Mouse (Mus musculus): ENCODE results near the gene Zdhhc4.

Zdhhc4 gene

GRCm38 (mm10) chr5:143272540-143273330, 56.3 kb downstream of the Zdhhc4 start:
- peak; percentile 64 to 75 for DNase-seq

GRCm38 (mm10) chr5:143272108-143272507, 56.9 kb downstream of the Zdhhc4 start:
- DNase-seq, result no peak

GRCm38 (mm10) chr5:143271642-143272041, 57.4 kb downstream of the Zdhhc4 start:
- no peak for DNase-seq

- no peak for DNase-seq
These were observed 58.9 kb downstream of the Zdhhc4 start for GRCm38 (mm10) chr5:143270151-143270519.

GRCm38 (mm10) chr5:143269363-143270150, 59.5 kb downstream of the Zdhhc4 start, which contains the start of gene Zfp316:
Zfp316 (minus strand) TSS chr5:143270022.
- DNase-seq, result peak; percentile 85 to 88

- no peak for DNase-seq
These were observed 60.1 kb downstream of the Zdhhc4 start for GRCm38 (mm10) chr5:143268985-143269362.

GRCm38 (mm10) chr5:143266794-143267193, 62.3 kb downstream of the Zdhhc4 start:
- no peak for DNase-seq
